Mouse (Mus musculus): ENCODE measurements around the gene Adgrl3.

Gene Adgrl3

DNA sequence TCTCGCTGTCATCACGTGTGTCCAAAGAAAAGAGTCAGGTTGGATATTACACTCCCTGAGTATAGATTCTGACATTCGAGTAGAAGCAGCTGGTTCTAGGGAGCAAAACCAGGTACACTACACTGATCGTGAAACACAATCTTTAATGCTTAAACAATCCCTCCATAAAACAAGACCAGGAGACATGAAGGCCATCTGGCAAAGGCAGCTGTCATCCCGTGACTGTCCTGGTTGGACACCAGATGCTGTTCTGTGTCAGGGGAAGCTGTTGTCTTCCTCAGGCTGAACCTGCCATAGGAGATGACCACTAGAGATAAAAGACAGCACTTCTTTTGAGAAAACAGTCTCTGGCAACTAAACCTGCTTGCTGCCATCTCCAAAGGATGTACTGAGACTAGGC lies 228.8 kb downstream of the Adgrl3 start:
- CTCF ChIA-PET, result no interaction called here

DNA sequence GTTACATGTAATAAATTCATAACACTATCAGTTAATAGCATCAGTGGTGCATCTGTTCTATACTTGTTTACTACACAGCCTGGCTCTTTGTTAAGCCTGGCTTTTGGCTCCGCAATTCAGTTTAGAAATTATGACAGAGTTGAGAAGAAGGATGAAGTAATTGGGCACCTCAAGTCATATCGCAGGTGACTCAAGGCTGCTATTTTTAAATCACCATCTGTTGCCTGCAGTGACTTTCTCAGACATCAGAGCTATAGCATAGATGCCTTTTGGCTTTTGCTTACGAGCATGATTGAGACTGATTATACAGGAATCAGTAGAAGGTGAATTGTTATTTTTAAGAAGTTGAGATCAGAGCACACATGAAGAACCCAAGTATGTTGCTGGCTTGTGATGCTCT lies 236.2 kb downstream of the Adgrl3 start:
- CTCF ChIA-PET, result no interaction called here

DNA sequence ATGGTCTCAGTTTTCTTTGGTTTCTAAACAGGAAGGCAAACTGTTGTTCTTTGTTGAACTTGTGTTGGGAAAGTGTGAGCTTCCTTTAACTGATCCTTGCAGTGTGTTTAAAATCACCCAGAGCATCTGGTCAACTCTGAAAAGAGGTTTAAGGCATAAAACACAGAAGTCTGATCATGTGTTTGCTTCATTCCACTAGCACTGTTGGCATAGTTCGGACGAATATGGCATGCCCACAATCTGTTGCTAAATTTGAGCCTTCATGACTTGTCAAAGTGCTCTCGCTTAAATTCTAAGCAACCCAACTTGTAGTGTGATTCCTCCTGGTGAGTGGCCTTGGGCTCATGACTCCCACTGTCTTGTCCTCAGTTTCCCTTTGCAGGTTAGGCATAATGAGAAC lies 249.8 kb downstream of the Adgrl3 start:
- CTCF ChIA-PET, result no interaction called here

- CTCF ChIA-PET, result no interaction called here
Measured at GRCm38 (mm10) chr5:81275346-81276047, 255.6 kb downstream of the Adgrl3 start.

- CTCF ChIA-PET, result no interaction called here
Measured at GRCm38 (mm10) chr5:81279246-81279645, 259.3 kb downstream of the Adgrl3 start.

DNA sequence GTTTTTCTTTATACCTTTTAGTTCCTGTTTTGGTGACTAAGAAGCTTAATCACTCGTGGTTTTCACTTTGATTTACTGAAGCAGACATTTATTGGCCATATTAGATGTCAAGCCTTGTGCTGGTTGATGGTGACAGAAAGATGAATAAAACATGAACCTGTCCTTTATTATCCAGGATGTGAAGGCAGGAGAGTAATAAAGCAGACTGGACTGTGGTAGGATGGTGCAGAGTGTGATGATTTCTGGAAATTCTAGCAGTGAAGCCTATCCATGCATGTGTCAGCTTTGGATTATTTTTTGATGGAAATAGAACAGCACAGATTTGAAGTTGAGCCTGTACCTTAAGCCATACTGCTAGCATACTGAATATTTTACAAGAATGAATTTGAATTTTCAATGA lies 265.7 kb downstream of the Adgrl3 start:
- CTCF ChIA-PET, result no interaction called here

- CTCF ChIA-PET, result no interaction called here
Measured at GRCm38 (mm10) chr5:81301874-81302273, 281.9 kb downstream of the Adgrl3 start.

DNA sequence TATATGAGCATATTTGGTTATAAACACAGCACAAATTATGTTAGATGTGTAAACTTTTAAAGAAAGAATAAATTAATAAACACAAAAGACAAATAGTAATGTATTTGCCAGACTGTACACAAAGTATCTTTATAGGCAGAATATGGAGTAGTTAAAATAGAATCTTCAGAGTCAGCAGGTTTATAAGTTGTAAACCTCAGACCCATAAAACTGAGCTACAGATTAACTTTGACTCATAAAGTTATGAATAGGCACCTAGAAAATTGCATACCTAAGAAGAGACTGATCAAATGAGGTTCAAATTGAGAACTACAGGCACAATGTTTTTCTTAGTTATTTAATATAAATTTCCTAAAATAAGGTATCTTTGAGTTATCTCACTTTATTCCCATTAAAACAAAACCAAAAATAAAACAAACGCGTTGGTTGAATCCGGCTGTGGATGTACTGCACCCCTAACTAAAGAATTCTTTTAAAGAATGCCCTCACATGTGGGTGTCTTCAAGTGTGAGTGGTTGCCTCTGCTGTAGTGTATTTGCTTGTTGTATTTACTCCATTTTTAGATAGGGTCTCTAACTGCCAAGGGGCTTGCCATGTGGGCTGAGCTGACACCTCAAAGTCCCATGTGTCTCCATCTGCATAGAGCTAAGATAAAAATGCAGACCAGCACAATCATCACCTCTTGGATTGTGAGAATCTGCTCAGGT lies 297.6 kb downstream of the Adgrl3 start:
- CTCF ChIA-PET, result no interaction called here

- CTCF ChIA-PET, result no interaction called here
Measured at GRCm38 (mm10) chr5:81321276-81321934, 301.5 kb downstream of the Adgrl3 start.

- CTCF ChIA-PET, result no interaction called here
Measured at GRCm38 (mm10) chr5:81322064-81322463, 302.1 kb downstream of the Adgrl3 start.

DNA sequence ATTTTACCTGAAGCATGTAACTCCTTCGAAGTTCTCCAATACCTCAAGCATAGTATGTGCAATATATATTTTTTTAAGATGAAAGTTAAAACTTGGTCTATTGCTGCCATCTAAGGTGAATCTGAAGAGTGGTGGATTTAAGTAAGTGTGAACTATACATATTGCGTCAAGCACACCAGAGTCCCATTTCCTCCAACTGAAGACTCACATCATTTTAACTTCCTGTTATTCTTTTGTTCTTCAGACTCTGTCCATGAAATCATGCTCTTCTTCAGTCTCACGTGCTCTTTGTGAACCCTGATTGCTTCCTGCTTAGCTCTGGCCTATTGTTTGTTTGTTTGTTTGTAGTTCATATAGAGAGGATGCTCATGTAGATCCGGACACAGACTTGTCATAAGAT lies 307.0 kb downstream of the Adgrl3 start:
- CTCF ChIA-PET, result no interaction called here

- CTCF ChIA-PET, result no interaction called here
Measured at GRCm38 (mm10) chr5:81327392-81327791, 307.5 kb downstream of the Adgrl3 start.

DNA sequence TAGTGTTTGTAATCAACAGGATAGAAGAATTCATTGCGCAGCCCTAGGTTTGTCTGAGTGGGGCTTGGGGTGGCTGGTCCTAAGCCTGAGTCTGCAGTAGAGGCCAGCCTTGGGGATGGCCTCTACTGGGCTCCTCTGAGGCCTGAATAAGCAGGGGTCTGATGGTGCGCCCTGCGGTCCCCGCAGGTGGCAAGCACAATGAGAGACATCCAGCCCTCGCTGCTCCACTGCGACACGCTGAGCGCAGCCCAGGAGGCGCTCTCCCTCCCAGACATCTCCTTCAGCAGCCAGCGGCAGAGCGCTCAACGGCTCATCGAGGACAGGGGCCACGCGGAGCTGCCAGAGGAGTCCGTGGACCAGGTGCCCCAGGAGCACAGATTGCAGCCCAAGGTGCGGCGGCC lies 309.6 kb downstream of the Adgrl3 start:
- CTCF ChIA-PET, result no interaction called here

DNA sequence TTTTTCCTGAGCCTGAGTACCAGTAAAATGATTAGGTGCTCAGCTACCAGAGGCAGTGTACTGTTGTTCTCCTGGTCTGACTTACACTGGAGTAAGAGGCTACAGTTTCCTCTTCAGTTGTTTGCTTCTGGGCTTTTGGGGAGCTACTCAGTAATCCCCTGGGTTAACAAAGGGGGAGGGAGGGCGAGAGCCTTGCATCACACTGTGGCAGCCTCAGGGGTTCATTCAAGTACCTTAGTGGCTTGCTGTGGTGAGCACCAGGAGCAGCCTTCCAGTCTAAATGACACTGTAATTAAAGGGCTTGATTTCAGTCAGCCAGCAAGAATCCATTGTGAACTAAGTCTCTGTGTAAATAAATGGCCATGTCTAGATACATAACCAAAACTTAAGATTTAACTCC lies 324.4 kb downstream of the Adgrl3 start:
- CTCF ChIA-PET, result no interaction called here

DNA sequence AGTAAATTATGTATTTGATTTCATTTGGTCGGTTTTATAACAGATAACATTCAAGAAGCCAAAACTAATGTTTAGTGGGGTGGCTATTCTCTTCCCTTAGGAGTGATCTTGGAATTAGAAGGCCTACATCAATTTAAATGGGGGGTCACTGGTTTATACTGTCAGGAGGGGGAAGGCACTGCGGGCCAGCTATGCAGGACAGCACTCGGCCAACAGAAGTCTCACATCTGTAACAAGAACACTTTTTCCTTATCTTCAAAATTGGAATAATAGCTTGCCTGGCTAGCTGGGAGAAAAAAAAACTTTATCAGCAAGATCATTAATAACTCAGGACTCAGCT lies 325.1 kb downstream of the Adgrl3 start:
- CTCF ChIA-PET, result no interaction called here

GRCm38 (mm10) chr5:81345436-81346131 lies 325.6 kb downstream of the Adgrl3 start:
- CTCF ChIA-PET, result no interaction called here

DNA sequence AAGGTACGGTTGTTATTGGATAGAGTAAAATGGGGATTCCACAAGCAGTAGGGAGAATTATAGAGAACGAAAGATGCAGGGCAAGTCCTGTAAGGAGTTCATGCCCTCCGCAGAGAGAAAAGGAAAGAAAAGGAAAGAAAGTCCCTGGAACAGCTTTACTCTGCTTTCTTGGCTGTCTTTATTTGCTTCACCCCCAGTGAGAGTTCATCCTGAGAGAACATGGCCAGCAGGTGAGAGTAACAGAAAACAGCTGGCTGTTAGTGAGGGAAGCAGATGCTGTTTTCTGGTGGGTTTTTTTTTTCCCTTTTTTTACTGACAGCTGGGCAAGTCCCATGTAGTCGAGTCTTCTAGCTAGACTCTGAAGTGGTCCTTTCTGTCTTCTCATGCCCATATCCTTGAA lies 327.6 kb downstream of the Adgrl3 start:
- CTCF ChIA-PET, result no interaction called here

DNA sequence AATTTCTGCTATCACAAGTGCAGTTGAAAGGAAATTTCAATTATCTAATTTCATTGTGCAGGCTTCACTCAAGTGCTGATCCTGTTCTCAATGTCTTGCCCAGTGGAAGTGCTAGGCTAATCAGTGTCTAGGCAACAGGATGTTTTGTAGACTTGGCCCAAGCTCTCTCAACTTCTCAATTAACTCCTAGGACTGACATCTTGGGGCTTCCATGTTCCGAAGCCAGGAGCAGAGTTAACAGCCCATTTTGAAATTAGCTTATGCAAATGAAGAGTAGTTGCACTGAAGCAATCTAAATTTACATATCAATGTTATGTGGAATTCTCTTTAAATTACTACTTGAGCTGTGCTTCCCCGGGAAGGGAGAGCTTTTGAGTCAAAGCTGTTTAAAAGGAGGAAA lies 339.6 kb downstream of the Adgrl3 start:
- CTCF ChIA-PET, result no interaction called here

DNA sequence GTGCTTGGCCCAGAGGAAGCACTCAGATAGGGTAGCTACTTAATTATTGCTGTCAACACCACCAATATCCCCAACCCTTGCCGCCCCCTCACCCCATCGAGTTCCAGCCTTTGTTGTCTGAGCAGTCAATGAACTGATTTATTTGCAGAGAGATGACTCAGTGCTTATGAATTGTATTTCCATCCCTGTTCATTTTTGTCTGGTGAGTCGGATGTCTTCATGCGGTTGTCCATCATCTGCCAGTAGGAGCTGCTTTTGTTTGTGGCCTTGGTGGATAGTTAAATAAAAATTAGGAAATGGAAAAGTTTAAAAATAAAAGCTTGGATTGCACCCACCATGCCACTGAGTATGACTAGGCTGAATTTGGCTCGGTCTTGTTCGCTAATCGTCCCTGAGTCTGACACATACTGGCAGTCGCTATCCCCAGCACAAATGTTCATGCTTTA lies 344.3 kb downstream of the Adgrl3 start:
- CTCF ChIA-PET, result no interaction called here

GRCm38 (mm10) chr5:81365250-81365649 lies 345.3 kb downstream of the Adgrl3 start:
- CTCF ChIA-PET, result no interaction called here

GRCm38 (mm10) chr5:81370126-81370850 lies 350.4 kb downstream of the Adgrl3 start:
- CTCF ChIA-PET, result no interaction called here

DNA sequence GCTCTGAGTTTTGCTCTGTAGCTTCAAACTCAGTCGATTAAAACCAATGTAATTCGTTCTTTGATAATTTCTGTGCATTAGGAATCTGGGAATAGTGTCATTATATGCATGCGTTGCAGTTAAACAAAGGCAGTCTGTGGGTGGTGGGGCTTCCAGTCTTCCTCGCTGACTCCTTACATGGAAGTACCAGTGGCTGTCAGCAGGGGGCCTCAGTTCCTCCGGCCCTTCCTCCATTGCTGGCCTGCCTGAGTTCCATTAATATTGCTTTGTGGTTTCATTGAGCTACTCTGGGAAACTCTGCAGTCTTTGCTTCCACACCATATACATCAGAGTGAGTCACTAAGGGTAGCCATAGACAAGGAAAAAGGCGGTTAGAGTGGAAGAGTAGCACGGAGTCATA lies 356.1 kb downstream of the Adgrl3 start:
- CTCF ChIA-PET, result no interaction called here
